Mouse (Mus musculus): ENCODE measurements at regions not wholly inside any gene's neighbourhood (a gene's known extent, or its start where the extent isn't known, plus 50 kb on each side); places are given as distances from the start of the nearest gene placed in this dataset.

- no peak for TF ChIP-seq MAX (IDR thresholded peaks at IDR 0.05; ENCODE audit: low read length)
- no peak for TF ChIP-seq EP300 (IDR thresholded peaks at IDR 0.05; ENCODE audit: low read depth in 1 of 2, low read length in 2 of 2)
- TF ChIP-seq CTCF (IDR thresholded peaks at IDR 0.05 in 2 of 3, conservative IDR thresholded peaks at IDR 0.05 in 1 of 3; ENCODE audit: control insufficient read depth in 1 of 3, insufficient read depth in 1 of 3, low read depth in 2 of 3, low read length in 3 of 3, poor library complexity in 1 of 3, severe bottlenecking in 1 of 3): no peak
- no peak for TF ChIP-seq GATA1 (IDR thresholded peaks at IDR 0.05; ENCODE audit: low read depth, low read length)
- no peak for TF ChIP-seq POLR2A (IDR thresholded peaks at IDR 0.05; ENCODE audit: control insufficient read depth in 1 of 2, insufficient read depth in 1 of 2, low read depth in 1 of 2, low read length in 2 of 2, poor library complexity in 1 of 2)
- TF ChIP-seq NRF1 (IDR thresholded peaks at IDR 0.05; ENCODE audit: insufficient read depth, low read depth, low read length, poor library complexity, severe bottlenecking): no peak
- TF ChIP-seq TCF12 (IDR thresholded peaks at IDR 0.05; ENCODE audit: low read depth, low read length): no peak
- TF ChIP-seq JUND (IDR thresholded peaks at IDR 0.05; ENCODE audit: low read depth, low read length): no peak
- TF ChIP-seq ZKSCAN1 (IDR thresholded peaks at IDR 0.05; ENCODE audit: low read depth, low read length): no peak
- TF ChIP-seq ZNF384 (IDR thresholded peaks at IDR 0.05; ENCODE audit: low read depth, low read length): no peak
- no peak for TF ChIP-seq MXI1 (IDR thresholded peaks at IDR 0.05; ENCODE audit: low read depth, low read length)
- no peak for TF ChIP-seq HCFC1 (IDR thresholded peaks at IDR 0.05; ENCODE audit: low read depth, low read length)
- TF ChIP-seq RAD21 (IDR thresholded peaks at IDR 0.05; ENCODE audit: low read depth, low read length): no peak
These were observed 82.0 kb upstream of the Pitrm1 start for GRCm38 (mm10) chr13:6465911-6466419.
